Mouse (Mus musculus): Measurements from ENCODE around the gene Socs3. TPM values are rescaled to one million over a fixed set of nuclear protein-coding genes. Genes with fewer than 3 reads are reported as not detected.

Socs3 gene
- total RNA-seq, 2 experiments from 2014 or later: 3.1 to 6.6 TPM

GRCm38 (mm10) chr11:117995661-117996060, 25.8 kb upstream of the Socs3 start:
- no peak for DNase-seq (ENCODE audit: low spot score)

DNA sequence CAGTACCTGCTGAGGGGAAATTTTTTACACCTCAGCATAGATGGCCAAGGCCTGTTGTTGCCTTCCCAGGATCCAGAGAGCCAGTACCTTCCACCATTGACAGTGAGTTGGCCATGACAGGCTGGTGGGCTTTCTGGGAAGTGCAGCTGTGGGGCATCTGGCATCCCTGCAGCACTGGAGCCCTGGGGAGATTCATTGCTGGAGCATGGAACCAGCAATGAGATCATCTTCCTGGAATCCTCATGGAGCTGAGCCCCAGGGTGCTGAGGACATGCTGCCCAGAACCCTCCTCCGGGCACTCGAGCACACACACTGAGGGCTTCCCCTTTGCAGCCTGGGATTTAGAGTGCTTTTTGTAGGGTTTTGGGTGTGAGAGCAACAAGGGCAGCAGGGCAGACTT, 25.4 kb upstream of the Socs3 start:
- DNase-seq (ENCODE audit: low spot score): no peak

GRCm38 (mm10) chr11:117994250-117995057, 24.6 kb upstream of the Socs3 start:
- peak; percentile 46 for DNase-seq (ENCODE audit: low spot score)

DNA sequence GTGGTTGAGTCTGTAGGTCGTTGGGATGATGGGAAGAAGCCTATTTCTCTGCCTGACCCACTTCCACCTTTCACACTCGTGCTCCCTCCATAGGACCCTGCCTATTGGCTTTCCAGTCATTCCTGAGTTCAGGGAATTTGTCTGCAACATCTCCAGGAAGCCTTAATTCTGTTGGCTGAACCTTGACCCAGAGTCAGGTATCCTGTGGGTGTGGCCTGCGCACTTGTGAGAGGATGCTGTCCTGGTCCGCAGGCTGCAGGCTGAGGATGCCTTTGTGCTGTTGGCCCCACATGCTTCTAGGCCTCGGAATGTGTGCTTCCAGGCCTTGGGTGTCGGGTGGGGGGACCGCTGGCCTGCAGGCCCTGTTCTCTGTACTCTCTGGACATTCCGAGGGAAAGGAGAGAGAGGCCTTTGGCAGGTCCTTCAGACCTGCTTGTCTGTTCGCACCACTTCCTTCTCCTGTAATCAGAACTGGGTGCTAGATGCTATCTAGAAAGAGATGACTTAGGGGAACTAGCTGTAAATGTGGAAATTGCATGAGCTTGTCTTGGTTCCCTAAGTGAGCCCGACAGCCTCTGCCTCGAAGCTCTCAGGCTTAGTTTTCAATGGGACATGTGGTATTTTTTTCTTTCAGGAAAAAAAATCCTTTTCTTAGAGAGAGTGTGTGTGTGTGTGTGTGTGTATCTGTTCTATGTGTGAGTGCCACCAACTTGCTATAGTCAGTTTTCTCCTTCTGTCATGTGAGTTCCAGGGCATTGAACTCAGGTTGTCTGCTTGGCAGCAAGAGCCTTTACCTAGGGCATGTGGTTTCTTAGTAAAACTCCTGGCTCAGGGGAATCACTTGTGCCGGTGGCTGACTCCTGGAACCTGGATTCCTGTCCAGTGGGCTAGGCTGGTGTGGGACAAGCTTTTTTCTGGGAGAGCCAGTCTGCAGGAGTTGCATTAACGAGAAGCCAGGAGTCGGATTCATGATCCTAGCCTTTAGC, 23.6 kb upstream of the Socs3 start:
- DNase-seq (ENCODE audit: low spot score): no peak

DNA sequence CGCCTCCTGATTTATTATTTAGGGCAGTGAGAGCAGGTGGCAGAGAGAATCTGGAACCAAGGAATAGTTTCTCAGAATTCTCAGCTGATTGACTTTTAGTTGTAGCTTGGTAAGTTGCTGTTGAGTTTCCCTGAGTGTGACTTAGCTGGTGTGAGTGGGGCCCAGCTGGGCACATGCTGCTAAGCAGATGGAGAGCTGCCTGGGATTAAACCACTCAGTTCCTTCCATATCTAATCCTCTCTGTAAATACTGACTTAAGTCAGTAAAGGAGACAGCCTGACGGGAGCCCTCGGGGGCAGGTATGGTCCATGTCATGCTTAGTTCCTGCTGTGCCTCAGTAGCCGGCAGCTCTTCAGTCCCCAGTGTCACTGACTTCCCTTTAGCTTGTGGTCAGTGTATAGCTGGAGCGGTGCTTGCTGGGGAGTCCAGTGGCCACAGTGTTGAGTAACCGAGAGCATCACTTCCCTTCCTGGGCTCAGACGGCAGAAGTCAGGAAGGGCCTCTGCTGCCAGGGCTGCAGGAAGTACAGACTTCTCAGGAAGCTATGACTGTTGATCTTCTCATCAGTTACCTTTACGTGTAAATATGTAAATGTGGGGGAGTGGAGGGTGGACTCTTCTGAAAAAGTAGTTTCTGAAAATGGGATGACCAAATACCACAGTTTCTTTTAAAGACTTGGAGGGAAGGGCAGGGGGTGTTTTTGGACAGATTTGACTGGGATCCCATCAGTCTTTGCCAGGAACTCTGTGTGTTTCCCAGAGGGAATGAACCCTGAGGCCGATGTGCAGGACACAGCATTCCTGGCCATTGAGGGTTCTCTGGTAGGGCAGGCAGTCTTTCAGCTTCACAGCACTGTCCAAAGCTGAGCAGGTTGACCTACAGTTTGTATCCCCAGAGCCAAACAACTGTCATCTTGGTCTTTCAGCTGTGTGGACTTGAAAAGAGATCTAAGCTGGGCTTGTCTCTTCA, 21.9 kb upstream of the Socs3 start:
- DNase-seq (ENCODE audit: low spot score): peak; percentile 14

- no peak for DNase-seq (ENCODE audit: low spot score)
Observed at GRCm38 (mm10) chr11:117989926-117990325, 20.1 kb upstream of the Socs3 start.

GRCm38 (mm10) chr11:117989241-117989640, 19.4 kb upstream of the Socs3 start:
- DNase-seq (ENCODE audit: low spot score): no peak

DNA sequence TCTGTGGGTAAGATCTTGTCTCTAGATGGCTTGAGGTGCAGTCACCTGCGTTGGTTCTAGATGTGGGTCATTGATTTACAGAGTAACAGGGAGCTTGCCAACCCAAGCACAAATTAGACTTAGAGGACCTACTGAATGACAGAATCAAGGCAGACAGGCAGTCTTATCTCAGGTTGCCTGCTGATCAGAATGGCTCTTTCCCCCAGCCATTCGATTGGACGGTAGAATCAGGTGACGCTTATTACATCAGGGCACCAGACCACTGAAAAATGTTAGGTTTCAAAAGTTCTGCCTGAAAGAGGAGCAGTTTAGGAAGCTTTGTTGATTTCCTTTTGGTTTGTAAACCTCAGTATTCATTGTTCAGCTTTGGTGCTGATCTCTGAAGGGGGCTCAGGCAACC, 18.1 kb upstream of the Socs3 start:
- no peak for DNase-seq (ENCODE audit: low spot score)

DNA sequence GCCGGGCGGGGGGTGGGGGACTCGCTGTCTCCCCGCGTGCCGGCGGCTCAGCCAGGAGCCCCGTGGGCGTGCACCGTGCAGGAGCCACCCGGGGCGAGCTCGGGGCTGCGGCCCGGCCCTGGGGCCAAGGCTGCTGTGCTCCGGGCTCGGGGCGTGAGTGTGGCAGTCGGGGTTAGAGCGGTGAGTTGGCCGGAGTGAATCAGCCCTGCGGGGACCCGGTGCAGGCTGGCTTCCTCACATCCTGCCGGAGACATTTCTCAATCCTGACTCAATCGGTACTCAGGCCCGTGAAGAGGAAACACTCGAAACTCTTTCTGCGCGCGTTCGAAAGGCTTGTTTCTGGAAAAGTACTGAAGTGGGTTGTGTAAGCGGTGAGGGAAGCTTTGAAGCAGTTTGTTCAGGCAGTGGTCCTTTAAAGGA, 17.2 kb upstream of the Socs3 start:
- DNase-seq (ENCODE audit: low spot score): no peak

GRCm38 (mm10) chr11:117986126-117987031, 16.5 kb upstream of the Socs3 start, which contains the start of gene Pgs1:
TSS of gene Pgs1 (plus strand) at chr11:117986292.
- DNase-seq (ENCODE audit: low spot score): peak; percentile 89

GRCm38 (mm10) chr11:117983770-117984169, 13.9 kb upstream of the Socs3 start:
- no peak for DNase-seq (ENCODE audit: low spot score)

DNA sequence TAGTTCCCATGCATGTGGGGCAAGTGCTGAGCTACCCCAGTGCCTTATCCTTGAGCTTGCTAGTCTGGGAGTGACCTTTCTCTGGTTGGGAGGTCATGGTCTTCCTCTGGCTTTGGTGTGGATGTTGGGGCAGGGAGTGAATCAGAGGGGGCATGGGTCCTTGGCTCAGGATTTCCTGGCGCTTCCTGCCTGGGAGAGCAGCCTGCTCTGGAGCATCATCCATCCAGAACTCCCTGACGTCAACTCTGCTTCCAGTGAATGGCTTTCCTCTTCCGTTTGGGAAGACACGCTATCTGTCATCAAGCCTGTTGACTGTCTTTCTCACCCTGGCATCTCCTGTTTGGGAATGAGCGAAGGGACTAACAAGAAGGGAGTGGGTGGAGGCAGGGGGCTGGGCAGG, 12.6 kb upstream of the Socs3 start:
- DNase-seq (ENCODE audit: low spot score): no peak

GRCm38 (mm10) chr11:117979388-117979787, 9.5 kb upstream of the Socs3 start:
- no peak for DNase-seq (ENCODE audit: low spot score)

DNA sequence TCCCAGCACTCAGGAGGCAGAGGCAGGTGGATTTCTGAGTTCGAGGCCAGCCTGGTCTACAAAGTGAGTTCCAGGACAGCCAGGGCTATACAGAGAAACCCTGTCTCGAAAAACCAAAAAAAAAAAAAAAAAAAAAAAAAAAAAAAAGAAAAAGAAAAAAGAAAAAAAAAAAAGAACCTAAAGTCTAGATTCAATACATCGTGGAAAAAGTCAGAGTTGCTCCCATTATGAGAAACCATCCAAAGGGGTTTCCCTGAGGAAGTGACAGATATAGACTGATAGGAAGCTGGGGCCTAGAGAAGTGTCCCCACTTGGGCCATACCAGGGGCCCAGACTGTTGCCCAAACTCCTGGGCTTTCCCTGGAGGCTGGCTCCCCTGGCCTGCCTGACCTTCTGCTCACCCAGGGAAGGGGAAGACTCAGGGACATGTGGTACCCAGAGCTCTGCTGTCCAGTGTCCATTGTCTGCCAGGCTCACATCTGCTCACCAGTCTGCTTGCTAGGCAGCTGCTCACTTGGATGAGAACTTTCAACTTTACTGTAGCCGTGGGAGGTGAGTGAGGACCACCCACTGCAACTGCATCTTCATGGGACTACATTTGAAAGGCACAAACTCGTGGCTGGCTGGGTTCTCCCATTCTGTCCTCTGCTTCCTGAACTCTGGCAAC, 8.0 kb upstream of the Socs3 start:
- no peak for DNase-seq (ENCODE audit: low spot score)

DNA sequence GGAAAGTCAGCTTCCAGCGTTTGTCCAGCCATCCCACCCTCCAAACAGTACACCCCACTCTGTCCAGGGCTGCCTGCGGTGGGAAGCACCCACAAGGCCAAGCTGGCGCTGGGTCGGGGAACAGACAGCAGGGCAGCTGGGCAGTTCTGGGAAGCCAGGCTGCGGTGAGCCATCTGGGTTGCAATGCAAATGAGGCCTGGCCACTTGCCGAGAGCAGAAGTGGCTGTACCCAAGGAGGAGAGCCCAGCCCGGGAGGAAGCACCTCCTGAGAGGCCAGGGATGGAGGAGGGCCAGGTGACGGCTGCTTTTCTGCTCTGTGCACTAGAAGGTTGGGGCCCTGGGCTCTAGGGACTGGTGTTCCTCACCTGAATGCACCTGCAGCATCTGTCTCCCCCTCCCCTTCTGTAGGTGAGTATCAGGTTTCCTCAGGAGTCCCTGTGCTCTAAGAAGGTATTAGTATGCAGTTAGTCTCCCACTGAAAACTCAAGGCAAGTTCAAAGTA, 6.3 kb upstream of the Socs3 start:
- peak; percentile 56 for DNase-seq (ENCODE audit: low spot score)

DNA sequence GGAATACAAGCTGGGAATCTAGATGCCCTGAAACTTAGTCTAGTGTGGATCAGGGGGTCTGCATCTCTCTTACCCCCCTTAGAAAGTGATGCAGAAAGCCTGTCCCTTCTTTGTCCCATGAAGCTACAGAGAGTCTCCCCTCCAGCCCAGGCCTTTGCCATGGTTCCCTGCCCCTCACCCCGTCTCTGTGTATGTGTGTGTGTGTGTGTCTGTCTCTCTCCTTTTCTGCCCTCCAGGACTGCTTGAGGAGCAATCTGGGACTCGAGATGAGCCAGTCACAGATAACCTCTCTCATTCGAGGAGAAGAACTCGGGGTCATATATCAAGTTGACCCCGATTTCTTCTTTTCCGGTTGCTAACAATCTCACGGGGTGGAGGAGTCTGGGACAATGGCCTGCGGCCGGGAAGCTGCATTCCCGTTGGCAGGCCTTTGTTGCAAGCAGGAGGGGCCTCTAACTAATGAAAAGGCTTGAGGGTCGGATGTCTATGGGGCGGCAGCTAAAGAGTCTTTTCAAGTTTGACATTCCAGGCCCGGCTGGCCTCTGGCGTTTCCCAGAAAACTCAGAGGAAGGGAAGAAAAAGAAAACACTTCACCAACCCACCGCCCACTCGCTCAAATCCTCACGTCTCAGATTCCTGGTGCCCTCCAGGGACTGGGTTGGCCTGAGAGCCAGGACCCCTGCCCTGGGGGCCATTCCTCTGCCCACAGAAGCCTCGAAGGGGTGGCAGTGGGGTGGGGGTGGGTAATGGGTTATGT, 5.5 kb upstream of the Socs3 start:
- no peak for DNase-seq (ENCODE audit: low spot score)

- no peak for DNase-seq (ENCODE audit: low spot score)
Observed at GRCm38 (mm10) chr11:117974327-117975125, 4.7 kb upstream of the Socs3 start.

- DNase-seq (ENCODE audit: low spot score): no peak
Observed at GRCm38 (mm10) chr11:117973569-117973968, 3.7 kb upstream of the Socs3 start.

Measured in gastrocnemius, adult 18-20 months (tissue).